Mouse (Mus musculus) G1E-ER4 (cell line): ENCODE data around the gene Dglucy. TPM values are rescaled to one million over a fixed set of nuclear protein-coding genes. Genes with fewer than 3 reads are reported as not detected.

Experiments
- GATA1 ChIP-seq: IDR thresholded peaks from one replicate; pipeline ENCODE4 v1.8.0; 2012; ENCODE audit warnings: low read length, inconsistent platforms
- polyA plus RNA-seq: library from polyadenylated mRNA; stranded (reverse); fragments of >175 nt; gene quantifications from 2 replicates; pipeline ENCODE4 v1.2.3, GENCODE M21; 2012

The Dglucy gene
- polyA plus RNA-seq, 1 experiment, result 0.12 TPM

DNA sequence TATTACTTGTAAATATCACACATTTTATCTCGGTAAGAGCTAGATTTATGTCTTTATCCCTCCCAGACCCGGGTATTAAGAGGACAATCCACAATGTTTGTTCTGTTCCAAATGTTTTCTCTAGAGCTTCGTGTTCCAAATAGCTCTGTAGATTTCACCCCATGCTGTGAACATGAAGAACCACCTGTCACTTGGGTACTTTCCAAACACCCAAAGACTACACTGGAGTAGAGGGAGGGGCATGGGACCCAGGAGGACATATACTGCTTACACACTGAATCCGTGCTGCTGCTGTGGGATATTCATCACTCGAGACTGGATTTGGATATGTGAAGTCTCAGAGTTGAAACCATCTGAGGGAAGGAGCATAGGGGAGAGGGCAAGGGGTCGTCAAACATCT, 130.9 kb downstream of the Dglucy start:
- no peak for TF ChIP-seq GATA1

- TF ChIP-seq GATA1, result no peak
Measured at GRCm38 (mm10) chr12:100910731-100911130, 131.9 kb downstream of the Dglucy start.

DNA sequence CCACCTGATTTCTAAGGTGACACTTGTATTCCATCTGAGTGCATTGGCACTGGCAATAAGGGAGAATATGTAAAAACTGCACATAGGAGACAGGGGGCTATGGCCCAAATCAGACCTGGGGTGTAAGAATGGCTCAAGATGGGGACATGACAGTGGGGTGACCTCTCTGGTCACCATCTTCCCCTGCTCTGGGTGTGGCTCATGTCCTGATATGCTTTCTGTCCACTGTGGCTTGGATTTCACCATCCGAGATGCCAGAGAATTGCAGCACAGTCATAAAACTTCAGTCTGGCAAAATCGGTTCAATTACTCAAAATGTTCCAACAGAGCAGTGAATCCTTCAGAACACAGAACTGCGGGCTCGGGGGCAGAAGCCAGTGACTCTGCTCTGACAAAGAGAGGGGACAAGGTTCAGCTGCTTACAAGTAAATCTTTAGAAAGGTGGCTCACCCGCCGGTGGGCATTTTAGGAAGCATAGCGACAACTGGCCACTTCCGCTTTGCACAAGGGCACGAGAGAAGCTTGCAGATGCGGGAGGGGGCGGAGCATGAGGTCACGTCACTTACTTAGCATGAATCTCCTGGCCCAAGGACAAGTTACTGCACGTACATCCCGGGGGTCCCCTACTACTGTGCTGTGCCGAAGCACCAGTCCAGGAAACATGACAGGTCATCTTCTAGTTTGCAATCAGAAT, 145.9 kb downstream of the Dglucy start:
- TF ChIP-seq GATA1, result no peak

DNA sequence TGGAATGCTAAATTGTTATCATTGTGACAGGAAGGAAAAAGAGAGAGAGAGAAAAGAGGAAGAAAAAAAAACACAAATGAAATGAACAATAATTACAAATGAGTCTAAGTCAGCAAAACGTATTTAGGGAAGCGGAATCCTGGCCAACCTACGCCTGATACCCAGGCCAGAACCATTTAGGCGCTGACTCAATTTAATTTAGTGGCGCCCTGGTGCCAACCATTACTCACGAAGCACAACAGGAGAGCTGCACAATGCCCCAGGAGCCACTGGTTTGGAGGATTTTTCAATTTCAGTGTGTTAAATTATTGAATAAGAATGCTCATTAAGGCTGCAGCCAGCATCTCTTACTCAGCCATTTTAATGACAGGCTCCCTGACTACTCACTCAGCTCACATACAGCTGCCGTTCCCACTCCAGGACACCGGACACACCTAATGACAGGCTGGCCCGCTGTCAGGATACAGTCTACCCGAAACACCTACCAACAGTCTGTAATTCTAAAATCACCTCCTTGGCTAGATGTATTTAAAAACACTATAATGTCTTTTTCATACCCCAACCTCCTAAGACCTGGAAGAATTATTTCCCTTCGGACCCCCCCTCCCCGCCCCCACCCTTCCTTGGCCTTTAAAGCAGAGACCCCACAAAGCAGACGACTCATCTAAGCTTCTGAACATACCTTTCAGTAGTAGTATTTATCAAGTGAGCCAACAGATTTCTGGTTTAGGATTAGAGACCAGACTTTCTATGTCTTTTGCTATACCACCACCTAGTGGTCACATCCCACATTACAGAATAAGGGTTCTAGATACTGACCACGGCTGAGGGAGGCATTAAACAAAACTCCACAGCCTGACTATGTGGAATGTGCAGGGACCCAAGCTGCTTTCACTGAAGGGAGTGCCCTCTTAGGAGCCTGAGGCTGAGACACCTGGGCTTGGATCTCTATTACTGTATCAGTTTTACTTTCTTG, 147.1 kb downstream of the Dglucy start:
- no peak for TF ChIP-seq GATA1

DNA sequence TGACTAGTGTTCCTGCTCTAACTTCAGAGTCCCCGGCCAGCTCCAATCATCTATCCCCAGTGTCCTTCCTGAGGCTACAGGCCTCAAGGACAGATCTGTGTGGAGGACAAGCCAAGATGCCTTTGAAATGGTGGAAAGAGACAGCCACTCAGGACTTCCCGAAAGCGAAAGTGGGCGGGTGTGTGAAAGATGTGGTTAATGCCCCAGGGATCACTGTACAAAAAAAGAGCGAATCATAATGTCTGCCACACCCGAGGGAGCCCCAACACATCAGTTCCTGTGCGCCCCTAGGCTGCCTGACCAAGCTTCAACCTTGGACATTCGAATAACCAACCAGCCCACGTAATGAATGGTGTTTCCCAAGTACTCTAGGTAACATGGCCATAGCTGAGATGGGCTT, 149.4 kb downstream of the Dglucy start:
- TF ChIP-seq GATA1, result no peak

GRCm38 (mm10) chr12:100931653-100932052, 152.8 kb downstream of the Dglucy start:
- no peak for TF ChIP-seq GATA1

DNA sequence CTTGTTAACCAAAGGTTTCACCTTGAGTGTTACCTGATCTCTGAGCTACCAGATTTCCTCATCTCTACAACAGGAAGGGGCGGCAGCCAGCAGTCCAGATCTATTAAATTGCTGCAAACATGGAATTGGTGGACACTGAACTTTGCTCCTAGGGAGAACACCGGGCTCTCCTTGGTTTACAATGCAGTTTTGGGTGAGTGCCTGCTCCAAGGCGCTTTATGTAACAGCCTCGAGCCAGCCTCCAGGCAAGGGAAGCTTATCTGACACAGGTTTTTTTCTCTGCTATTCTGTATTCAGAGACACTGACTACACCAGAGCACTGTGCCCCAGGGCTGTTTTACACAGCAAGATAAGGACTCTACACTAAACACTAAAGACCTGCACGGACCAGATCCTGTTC, 155.9 kb downstream of the Dglucy start:
- no peak for TF ChIP-seq GATA1

DNA sequence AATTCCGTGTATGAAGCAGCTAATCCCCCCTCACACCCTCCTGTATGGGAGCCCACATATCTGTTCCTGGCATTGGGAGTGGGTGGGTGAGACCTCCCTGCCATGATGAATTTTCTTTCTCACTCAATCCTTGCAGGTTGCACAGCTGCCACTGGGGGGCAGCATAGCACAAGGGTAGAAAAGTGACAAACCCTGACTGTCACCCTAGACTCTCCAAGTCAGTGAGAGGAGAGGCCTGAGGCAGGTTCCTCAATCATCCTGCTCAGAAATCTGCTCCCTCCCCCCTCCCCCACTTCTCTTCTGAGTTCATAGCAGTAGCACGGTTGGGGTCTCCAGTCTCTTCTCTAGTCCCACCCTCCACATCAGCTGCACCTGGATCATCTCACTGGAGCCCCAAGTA, 157.3 kb downstream of the Dglucy start:
- TF ChIP-seq GATA1, result no peak

DNA sequence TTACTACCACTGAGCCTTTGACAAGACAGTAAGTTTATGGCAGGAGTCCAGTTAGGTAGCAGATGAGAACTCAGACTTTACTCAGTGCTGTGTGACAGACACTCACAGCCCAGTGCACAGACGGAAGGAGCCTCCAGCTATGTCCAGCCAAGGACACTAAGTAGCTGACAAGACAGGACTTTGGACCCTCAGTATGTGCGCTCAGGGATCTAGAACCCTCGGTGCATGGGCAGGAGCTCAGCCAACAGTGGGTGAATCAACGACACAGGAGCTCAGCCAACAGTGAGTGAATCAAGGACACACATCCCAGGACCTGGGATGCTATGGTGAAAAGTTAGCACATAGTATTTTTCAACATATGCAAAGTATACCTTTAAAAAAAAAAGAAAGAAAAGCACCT, 157.9 kb downstream of the Dglucy start:
- TF ChIP-seq GATA1, result no peak

DNA sequence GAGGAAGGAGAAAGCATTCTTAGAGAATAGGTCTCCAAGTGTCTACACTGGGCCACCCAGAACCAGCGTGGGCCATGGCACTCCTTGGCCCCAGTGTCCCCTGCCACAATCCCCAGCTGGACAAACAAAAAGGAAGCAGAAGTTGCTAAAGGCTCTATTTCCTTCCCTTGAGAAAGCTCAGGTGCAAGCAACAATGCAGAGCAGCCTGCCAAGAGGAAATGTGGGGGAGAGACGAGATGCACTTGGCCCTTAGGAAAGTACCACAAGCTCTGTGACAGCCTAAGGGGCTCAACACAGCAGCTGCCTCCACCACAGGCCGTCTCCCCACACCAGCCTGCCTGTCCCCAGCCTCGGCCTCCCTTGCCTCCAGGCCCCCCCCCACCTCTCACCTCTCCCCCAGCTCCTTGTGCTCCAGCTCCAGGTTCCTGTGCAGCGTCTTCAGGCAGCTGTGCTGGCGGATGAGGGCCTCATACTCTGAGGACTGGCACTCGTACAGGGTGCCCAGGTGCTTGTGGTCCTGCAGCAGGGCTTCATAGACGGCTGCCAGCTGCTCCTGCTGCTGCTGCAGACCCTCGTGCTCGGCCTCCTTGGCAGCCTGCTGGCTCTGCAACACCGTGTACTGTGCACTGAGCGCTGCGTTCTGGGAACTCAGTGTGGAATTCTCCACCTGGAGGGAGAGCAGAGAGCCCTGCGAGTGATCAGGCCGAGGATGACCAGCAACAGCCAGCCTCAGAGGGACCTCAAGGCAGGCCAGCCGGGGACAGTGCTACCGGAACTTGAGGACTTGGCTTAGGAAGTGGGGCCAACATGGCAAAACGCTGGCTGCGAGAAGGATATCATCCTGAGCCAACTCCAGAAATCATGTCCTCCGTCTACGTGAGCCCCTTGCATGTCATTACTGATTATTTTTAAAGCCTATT, 158.8 kb downstream of the Dglucy start:
- no peak for TF ChIP-seq GATA1

- no peak for TF ChIP-seq GATA1
Measured at GRCm38 (mm10) chr12:100941361-100941760, 162.5 kb downstream of the Dglucy start.

DNA sequence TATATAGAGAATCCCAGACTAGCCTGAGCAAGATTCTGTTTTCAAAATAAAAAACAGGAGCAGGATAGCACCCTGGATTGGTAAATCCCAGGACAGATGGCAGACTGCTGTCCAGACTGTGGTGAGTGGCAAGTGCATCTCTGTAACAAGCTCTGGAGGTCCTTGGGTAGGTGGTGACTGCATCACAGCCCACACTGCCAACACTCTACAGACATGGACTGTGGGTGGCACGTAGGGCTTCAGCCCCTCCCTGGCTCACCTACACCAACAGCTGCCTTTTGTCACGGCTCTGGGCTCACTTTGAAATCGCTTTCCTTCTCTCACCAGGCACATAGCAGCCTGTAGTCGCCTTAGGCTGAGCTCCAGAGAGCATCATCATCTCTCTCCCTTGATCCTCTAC, 164.3 kb downstream of the Dglucy start:
- TF ChIP-seq GATA1, result no peak

- no peak for TF ChIP-seq GATA1
Measured at GRCm38 (mm10) chr12:100944921-100945336, 166.1 kb downstream of the Dglucy start.

DNA sequence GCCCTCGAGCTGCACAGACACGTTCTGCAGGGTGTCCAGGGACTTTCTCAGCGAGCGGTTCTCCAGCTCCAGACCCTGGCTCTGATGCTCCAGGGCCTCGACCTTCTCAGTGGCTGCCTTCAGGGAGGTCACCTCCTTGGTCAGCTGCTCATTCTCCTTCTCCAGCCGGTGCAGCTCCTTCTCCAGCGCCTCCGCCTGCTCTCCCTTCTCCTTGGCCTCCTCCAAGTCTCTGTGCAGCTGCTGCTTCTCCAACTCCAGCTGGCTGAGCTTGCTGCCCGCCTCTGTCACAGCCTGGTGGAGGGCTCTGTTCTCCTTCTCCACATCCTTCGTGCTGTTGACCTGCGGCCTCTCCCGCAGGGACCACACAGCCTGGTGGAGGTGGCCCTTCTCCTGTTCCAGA, 166.6 kb downstream of the Dglucy start:
- TF ChIP-seq GATA1, result no peak

DNA sequence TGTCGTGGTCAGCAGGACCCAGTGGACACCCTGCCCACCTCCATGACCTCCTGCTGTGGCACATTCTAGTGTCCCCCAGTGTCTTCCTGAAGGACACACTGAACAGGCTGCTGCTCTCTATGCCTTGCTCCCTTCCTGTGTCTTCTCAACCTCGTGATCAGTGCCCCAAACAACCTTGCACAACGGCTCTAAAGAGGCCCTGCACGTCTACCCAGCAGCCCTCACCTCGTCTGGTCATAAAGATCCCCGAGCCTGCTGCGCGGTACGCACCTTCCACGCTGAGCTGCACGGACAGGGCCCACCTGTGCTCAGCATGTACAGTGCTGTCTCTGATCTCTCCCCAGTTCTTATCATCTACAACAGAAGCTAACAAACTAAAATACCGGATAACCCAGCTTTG, 167.1 kb downstream of the Dglucy start:
- no peak for TF ChIP-seq GATA1

Other genes with a start within 250 kb of the Dglucy start
- gene Rps6ka5, start 52.1 kb upstream of the Dglucy start, polyA plus RNA-seq, result 5.6 and 9.5 TPM in 2 replicates
- not detected in 2 replicates for gene Gpr68, start 129.1 kb downstream of the Dglucy start, polyA plus RNA-seq
- gene Ccdc88c, start 250.0 kb downstream of the Dglucy start, polyA plus RNA-seq, result 39.7 and 48.3 TPM in 2 replicates